Mouse (Mus musculus) embryonic stem cell, embryonic (primary cell): ENCODE results near the gene Mterf4.

Experiments used
- CTCF ChIA-PET, 4 experiments: fragments of 300-600 bp in 2 of 4; fragments of 350-600 bp in 2 of 4; sonication (Branson Sonifier 250); formaldehyde crosslinking; loops; one replicate each; lab custom pipeline; 2022; ENCODE audit warnings: inconsistent platforms in 2 of 4; lab: Charles Lee
- POLR2A ChIA-PET, 4 experiments: fragments of 300-600 bp in 2 of 4; fragments of 350-600 bp in 2 of 4; sonication (Branson Sonifier 250); formaldehyde crosslinking; loops; one replicate each; lab custom pipeline; 2022; ENCODE audit warnings: antibody characterized with exemption in 4 of 4, inconsistent platforms in 1 of 4; lab: Charles Lee

Mterf4 gene

DNA sequence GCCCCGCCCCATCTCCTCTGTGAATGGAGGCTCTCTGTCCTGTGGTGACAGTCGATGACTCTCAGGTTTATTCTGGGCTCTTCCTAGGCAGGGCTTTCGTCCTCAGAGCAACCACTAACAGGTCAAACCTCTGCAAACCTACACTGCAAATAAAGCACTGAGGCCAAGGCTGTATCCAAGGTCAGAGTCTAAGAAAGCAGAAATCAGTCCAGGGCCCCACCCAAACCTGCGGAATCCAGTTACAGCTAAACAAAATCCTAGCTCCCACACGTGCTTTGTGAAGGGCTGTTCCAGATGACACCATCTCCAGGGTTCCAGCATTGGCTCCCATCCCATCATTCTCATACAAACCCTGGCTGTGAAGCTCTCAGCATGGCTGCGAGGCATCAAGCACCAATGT is 30.2 kb downstream of the Mterf4 start:
- POLR2A ChIA-PET: no interaction called here
- CTCF ChIA-PET: interaction anchor here in 1 of 4 experiments (0.5 kb wide), 1 partner anchor 157 kb away, joined by 3 read pairs; no protein-coding TSS in a partner anchor

DNA sequence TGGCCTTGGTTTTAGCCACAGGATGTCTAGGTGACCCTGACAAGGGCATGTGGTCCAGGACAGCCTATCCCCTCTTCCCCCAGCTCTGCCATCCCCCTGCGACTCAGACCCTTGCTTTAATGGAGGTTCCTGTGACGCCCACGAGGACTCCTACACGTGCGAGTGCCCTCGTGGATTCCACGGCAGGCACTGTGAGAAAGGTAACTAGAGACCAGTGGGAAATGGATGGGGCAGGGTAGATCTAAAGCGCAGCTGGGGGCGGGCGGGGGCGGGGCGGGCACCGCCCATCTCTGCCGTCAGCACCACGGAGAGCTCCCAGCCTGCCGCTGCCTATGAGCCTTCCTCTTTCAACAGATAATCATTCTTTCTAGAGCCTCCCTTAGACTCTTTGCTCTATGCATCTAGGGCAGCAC is 33.3 kb downstream of the Mterf4 start:
- CTCF ChIA-PET: interaction anchor here in 3 of 4 experiments (0.6 to 1.6 kb wide), 6 partner anchors 12 to 144 kb away, joined by 3 to 5 read pairs (median 4); no protein-coding TSS in a partner anchor
- POLR2A ChIA-PET: interaction anchor here in 3 of 4 experiments (0.7 to 2.1 kb wide), 10 partner anchors 9 to 239 kb away, joined by 3 to 10 read pairs (median 3); partner anchors contain the start of genes Sned1 (in 2 of the 3), Farp2 (in 1 of the 3) and Ppp1r7 (in 1 of the 3)

DNA sequence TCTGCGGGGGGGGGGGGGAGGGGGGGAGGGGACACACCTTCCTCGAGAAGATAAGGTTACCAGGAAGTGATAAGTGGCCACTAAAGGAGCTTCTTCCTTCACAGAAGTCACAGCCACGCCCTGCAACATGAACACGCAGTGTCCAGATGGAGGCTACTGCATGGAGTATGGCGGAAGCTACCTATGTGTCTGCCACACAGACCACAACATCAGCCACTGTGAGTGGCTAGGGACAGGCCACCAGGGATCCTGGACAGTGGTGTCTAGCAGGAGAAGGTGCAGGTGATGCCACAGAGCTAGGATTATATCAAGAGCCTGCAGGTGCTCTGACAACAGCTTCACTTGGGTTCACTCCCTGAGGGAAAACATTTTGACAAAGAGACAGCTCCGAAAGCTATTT is 34.0 kb downstream of the Mterf4 start:
- ChIA-PET CTCF (interaction anchor here in 2 of 4 experiments (0.7 to 1.6 kb wide), 2 partner anchors 143 kb away, joined by 5 read pairs; no protein-coding TSS in a partner anchor), POLR2A (interaction anchor here in 3 of 4 experiments (0.6 to 2.1 kb wide), 8 partner anchors 8 to 140 kb away, joined by 3 to 10 read pairs (median 3); partner anchors contain the start of gene Sned1 (in 2 of the 3))

DNA sequence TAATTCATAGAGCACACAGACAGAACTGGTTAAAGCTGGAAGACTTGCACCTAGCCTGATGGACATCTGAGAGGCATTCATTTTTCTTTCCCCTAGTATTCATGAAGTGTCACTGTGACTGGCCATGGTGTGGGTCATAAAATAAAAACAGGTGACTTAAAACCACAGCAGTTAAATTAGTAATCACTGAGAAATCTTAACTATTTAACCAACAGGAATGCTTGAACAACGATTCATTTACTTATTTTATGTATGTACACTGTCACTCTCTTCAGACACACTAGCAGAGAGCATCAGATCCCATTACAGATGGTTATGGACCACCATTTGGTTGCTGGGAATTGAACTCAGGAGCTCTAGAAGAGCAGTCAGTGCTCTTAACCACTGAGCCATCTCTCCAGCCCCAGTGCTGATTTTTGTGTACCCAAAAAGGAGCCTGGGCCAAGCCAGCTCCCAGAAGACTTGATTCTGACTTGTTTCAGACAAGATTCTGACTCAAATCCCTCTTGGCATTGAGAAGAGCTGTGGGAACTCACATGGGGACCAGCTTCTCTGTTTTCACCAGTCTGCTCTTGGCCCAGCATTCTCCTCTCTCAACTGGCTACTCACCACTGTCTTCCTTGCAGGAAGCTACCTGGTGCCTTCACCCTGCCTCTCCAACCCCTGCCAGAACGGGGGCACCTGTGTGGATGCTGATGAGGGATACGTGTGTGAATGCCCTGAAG is 35.0 kb downstream of the Mterf4 start:
- ChIA-PET CTCF (interaction anchor here in 1 of 4 experiments (0.7 to 0.8 kb wide), 2 partner anchors 54 to 776 kb away, joined by 3 to 6 read pairs; no protein-coding TSS in a partner anchor), POLR2A (interaction anchor here in 3 of 4 experiments (0.6 to 2.1 kb wide), 5 partner anchors 35 to 559 kb away, joined by 3 to 10 read pairs (median 4); partner anchors contain the start of gene Sned1 (in 1 of the 3))

DNA sequence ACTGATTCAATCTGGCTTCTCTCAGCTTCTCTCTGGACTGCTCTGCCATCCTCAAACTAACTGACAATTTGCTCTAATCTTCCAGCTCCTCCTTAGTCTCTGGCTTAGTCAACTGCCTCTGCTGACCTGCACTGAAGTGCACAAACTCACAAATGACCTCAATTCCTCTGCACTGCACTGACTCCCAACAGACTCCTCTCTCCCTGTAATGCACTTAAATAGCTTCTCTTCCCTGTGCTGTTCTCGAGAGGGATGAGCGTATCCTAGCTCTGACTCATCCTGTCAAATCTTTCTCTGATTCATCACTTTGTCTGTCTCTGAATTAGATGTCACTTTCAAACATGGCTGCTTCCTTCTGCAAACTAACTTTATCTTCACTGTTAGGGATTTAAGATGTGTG is 37.5 kb downstream of the Mterf4 start:
- ChIA-PET CTCF (no interaction called here), POLR2A (no interaction called here)

DNA sequence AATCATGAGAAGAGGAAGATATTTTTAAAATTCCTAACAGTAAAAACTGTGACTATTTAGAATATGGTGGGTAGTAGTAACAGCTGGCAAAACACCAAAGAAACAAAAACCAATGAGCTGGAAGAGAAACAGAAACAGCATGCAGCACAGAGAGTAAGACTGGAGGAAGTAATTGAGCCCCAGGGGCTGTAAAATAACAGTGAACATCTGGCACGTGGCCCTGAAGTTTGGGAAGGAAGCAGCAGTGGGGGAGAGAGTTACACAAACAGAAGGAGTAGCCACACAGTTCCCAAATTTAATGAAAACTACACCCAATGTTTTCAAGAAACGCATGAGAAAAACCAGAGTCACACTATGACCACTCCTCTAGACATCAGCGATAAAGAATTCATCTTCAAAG is 38.5 kb downstream of the Mterf4 start:
- ChIA-PET POLR2A (interaction anchor here in 1 of 4 experiments (1.0 kb wide), 1 partner anchor 29 kb away, joined by 3 read pairs; no protein-coding TSS in a partner anchor), CTCF (no interaction called here)

DNA sequence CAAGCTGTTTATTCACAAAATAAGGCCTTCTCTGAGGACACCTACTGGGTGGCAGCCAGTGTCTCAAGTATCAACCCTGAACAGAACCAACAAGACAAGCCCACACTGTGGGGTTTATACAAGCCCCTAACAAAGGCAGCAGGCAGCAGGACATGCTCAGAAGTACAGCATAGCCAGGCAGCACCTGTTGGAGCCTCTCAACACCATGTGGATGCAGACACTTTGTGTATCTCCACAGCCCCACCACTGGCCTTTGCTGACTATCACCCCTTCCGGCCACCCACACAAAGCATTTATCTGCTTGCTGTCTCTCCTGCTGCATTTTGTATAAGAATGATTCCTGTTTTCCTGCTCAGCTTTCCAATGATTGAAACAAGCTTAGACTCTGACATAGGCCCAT is 48.2 kb downstream of the Mterf4 start:
- ChIA-PET POLR2A (interaction anchor here in 1 of 4 experiments (0.5 kb wide), 1 partner anchor 41 kb away, joined by 4 read pairs; no protein-coding TSS in a partner anchor), CTCF (interaction anchor here in 1 of 4 experiments (0.6 kb wide), 1 partner anchor 192 kb away, joined by 4 read pairs; no protein-coding TSS in a partner anchor)

DNA sequence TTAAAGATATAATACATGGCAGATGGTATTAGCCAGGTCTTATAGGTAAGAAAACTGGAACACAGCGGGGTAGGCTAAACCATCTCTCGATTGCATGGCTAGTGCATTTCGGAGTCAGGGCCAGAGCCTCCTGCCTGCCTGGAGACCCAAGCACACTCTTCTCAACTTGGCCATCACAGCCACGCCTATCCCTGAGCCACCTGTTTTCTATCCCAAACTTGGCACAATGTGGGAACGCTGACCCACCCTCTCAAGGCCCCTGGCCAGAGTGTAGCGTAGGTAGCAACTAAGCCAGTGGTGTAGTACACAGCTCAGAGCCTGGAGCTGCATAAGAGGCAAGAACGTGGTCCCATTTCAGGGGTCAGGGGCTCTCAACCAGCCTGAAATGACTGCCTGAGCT is 50.0 kb downstream of the Mterf4 start:
- ChIA-PET POLR2A (no interaction called here), CTCF (no interaction called here)

DNA sequence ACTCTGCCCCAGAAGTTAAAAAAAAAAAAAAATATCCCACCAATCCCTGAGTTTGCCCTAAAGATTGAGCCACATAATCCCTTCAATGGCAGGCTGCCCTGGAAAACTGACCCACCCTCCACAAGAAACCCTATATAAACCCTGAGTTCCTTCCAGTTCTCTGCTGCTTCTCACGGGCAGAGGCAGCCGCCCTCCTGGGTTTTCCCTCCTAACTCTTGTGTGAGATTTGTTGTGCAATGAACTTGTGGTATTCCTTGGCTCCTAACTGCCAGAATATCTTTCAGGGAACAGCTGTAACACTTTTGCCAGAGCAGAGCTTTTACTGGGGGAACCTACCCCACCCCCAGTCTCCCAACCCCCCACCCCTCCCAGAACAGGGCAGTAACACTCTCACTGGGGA is 53.1 kb downstream of the Mterf4 start:
- CTCF ChIA-PET: interaction anchor here in 2 of 4 experiments (0.6 to 0.9 kb wide), 3 partner anchors 46 to 254 kb away, joined by 3 to 4 read pairs (median 3); no protein-coding TSS in a partner anchor
- POLR2A ChIA-PET: interaction anchor here in 1 of 4 experiments (0.7 kb wide), 1 partner anchor 179 kb away, joined by 3 read pairs; no protein-coding TSS in a partner anchor
